Mouse (Mus musculus) telencephalon, adult 2 months (tissue): ENCODE data around the gene Adck1.

Experiments used
- DNase-seq: peaks from one replicate; pipeline ENCODE4 v3.0.0-alpha.2; 2011; ENCODE audit warnings: low read depth, low spot score

The Adck1 gene

DNA sequence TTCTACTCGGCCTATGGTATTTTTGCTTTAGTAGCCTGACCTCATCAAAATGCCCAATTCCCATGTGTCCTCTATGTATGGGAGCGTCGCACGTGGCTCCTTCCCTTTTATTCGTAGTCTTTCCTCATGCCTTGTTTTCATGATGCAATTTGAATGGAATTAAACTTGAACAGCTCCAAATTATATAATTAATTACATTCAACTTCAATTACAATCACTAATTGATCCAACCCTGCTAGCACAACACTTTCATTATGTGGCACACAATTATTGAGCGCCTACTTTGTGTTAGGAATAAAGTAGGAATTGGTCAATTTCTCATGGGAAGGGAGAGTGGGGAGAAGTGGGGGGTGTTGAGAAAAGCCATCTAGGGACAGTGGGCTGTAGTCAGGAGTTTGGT lies 113.4 kb downstream of the Adck1 start:
- no peak for DNase-seq

DNA sequence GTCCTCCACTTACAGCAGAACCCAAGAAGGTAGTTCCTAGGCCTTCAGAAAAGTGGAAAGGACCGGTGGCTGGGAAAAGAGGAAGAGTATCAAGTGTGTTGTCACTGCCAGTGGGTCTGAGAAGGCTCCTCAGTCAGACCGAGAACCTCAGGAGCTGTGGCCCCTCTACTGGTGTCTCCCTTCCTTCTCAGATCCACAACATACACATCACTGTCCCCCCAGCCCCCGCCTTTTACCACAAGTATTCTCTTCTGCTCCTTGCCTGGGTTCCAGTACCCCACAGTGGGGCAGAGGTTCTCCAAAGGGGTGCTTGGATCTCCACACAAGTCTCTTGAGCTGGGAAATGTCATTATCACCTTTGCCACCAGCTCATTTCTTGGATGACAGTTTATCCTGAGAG lies 115.5 kb downstream of the Adck1 start:
- DNase-seq, result no peak

DNA sequence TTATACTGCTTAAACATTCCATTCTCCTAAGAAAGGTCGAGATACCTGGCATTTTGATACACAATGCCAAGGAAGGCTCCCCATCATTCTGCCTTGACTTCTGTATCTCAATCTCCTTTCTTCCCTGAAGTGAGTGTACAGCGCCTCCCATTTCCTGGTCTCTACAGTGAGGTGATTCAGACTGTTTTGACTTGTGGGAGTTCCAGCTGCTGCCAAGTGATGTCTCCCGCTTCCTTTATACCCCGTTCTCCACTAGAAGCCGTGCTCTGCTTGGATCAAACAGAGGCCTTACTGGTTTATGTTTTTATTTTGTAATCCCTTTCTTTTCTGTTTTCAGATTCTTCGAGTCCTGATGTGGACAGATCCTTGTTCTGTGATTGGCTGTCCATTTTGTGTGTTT lies 116.3 kb downstream of the Adck1 start:
- no peak for DNase-seq

DNA sequence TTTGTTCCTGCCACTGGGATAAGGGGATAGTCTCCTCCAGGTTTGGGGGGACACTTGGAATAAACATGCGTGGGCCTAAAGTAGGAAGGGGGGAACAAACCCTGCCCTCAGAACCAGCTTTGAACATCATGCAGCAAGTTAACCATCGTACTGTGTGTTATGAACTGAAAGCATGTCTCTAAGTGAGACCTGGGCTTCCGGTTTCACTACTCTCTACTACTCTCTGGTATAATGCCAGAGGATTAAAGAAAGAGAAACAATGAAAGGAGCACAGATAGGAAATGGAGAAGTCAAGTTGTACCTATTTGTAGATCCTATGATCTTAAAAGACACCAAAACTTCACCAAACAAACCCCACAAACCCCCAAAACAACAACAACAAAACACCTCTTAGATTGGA lies 121.3 kb downstream of the Adck1 start:
- no peak for DNase-seq

DNA sequence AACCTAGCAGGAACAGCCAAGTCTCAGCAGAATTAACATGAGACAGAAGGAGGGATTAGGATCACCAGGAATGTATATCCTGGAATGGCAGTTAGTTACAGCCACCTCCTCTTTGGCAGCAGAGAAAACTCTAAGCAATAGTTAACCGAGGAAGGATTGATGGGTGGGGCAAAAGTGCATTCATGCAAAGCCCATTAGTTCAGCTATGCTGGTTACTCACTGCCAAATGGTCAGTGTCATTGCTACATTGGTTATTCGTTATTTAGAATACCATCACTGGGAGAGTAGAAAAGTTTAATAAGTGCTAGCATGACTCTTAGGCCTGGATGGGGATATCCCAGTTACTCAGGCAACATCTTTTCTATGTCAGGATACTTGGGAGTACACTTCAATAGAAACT lies 130.5 kb downstream of the Adck1 start:
- no peak for DNase-seq
